Mouse (Mus musculus): ENCODE results near the gene G430095P16Rik.

G430095P16Rik gene

GRCm38 (mm10) chr8:84742171-84743053, 19.6 kb downstream of the G430095P16Rik start:
- no peak for DNase-seq (ENCODE audit: low spot score)

- DNase-seq (ENCODE audit: low spot score), result no peak
Observed at GRCm38 (mm10) chr8:84743054-84743415, 20.2 kb downstream of the G430095P16Rik start.

GRCm38 (mm10) chr8:84743517-84744420, 21.0 kb downstream of the G430095P16Rik start:
- peak; percentile 65 for DNase-seq (ENCODE audit: low spot score)

GRCm38 (mm10) chr8:84745032-84745925, 22.5 kb downstream of the G430095P16Rik start:
- no peak for DNase-seq (ENCODE audit: low spot score)

GRCm38 (mm10) chr8:84749519-84749918, 26.7 kb downstream of the G430095P16Rik start:
- no peak for DNase-seq (ENCODE audit: low spot score)

GRCm38 (mm10) chr8:84752734-84753582, 30.2 kb downstream of the G430095P16Rik start:
- no peak for DNase-seq (ENCODE audit: low spot score)

- no peak for DNase-seq (ENCODE audit: low spot score)
Observed at GRCm38 (mm10) chr8:84757501-84757900, 34.7 kb downstream of the G430095P16Rik start.

GRCm38 (mm10) chr8:84758308-84758707, 35.5 kb downstream of the G430095P16Rik start:
- no peak for DNase-seq (ENCODE audit: low spot score)

GRCm38 (mm10) chr8:84759126-84759525, 36.3 kb downstream of the G430095P16Rik start:
- DNase-seq (ENCODE audit: low spot score), result no peak

- no peak for DNase-seq (ENCODE audit: low spot score)
Observed at GRCm38 (mm10) chr8:84759718-84760117, 36.9 kb downstream of the G430095P16Rik start.

GRCm38 (mm10) chr8:84760405-84760805, 37.6 kb downstream of the G430095P16Rik start:
- DNase-seq (ENCODE audit: low spot score), result no peak

GRCm38 (mm10) chr8:84760901-84761300, 38.1 kb downstream of the G430095P16Rik start:
- DNase-seq (ENCODE audit: low spot score), result no peak

- no peak for DNase-seq (ENCODE audit: low spot score)
Observed at GRCm38 (mm10) chr8:84764100-84764499, 41.3 kb downstream of the G430095P16Rik start.

- DNase-seq (ENCODE audit: low spot score), result no peak
Observed at GRCm38 (mm10) chr8:84764870-84765495, 42.2 kb downstream of the G430095P16Rik start.

- peak; percentile 63 for DNase-seq (ENCODE audit: low spot score)
Observed at GRCm38 (mm10) chr8:84765629-84766028, 42.8 kb downstream of the G430095P16Rik start.

GRCm38 (mm10) chr8:84766422-84766821, 43.6 kb downstream of the G430095P16Rik start:
- DNase-seq (ENCODE audit: low spot score), result no peak

GRCm38 (mm10) chr8:84767221-84767620, 44.4 kb downstream of the G430095P16Rik start:
- DNase-seq (ENCODE audit: low spot score), result no peak

- DNase-seq (ENCODE audit: low spot score), result no peak
Observed at GRCm38 (mm10) chr8:84768343-84769095, 45.7 kb downstream of the G430095P16Rik start.

- DNase-seq (ENCODE audit: low spot score), result no peak
Observed at GRCm38 (mm10) chr8:84769324-84769723, 46.5 kb downstream of the G430095P16Rik start.
